Mouse (Mus musculus) monocyte, adult 5-6 weeks (primary cell): ENCODE measurements around the gene F12. TPM values are rescaled to one million over a fixed set of nuclear protein-coding genes. Genes with fewer than 3 reads are reported as not detected.
A peak's percentile ranks its signal among the peaks of the same experiment; 100 is the strongest.

Source experiments
- ATAC-seq: fragments of 153-309, 156-312 bp; replicated peaks from 2 replicates; pipeline ENCODE4 v1.8.0; 2017; ENCODE audit warnings: mild to moderate bottlenecking; ENCODE audit not compliant: low TSS enrichment, insufficient number of reproducible peaks, severe bottlenecking, poor library complexity, low FRiP score
- total RNA-seq: library from RNA; stranded (forward); fragments of 200-1000, 200-491, 200-594 nt; gene quantifications from 3 replicates; pipeline ENCODE4 v1.2.3, GENCODE M21; 2017

The F12 gene
- total RNA-seq, 1 experiment from 2014 or later, result 0.95 TPM

DNA sequence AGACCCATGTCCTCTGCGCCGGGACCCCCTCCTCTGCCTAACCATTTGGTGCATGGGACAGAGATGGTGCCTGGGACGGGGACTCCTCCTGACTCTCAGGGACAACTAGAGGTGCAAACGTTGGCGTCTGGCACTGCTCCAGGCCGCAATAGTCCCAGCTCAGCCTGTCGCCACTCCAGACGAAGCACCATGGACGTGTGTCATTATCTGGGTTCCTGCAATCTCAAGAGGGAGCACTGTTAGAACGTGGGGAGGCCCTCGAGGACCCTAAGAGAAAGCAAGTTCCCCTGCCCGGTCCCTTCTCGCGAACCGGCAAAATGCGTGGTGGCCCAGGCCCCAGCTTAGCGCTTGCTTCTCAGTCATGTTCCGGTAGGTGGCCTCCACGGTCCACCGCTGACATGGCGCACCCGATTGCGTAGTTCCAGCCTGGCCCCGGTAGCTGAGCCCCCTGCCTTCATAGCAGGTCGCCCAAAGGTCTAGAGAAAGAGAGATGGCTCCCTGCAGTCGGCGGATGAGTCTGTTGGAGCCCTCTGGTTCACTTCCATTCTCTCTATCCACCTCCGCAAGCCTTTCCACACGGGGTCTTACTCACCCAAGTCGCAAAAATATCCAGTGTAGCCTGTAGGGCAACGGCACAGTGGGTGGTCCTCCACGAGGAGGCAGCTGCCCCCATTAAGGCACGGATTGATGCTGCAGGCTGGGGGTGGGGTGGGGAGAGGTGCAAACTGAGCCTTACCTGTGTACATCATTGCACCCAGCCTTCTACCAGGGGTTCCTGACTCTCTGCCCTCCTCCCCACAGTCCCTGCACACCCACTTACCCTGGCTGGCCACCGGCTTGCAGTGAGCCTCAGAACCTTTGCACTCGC, 5.4 kb downstream of the F12 start:
- peak; percentile 67 for ATAC-seq

DNA sequence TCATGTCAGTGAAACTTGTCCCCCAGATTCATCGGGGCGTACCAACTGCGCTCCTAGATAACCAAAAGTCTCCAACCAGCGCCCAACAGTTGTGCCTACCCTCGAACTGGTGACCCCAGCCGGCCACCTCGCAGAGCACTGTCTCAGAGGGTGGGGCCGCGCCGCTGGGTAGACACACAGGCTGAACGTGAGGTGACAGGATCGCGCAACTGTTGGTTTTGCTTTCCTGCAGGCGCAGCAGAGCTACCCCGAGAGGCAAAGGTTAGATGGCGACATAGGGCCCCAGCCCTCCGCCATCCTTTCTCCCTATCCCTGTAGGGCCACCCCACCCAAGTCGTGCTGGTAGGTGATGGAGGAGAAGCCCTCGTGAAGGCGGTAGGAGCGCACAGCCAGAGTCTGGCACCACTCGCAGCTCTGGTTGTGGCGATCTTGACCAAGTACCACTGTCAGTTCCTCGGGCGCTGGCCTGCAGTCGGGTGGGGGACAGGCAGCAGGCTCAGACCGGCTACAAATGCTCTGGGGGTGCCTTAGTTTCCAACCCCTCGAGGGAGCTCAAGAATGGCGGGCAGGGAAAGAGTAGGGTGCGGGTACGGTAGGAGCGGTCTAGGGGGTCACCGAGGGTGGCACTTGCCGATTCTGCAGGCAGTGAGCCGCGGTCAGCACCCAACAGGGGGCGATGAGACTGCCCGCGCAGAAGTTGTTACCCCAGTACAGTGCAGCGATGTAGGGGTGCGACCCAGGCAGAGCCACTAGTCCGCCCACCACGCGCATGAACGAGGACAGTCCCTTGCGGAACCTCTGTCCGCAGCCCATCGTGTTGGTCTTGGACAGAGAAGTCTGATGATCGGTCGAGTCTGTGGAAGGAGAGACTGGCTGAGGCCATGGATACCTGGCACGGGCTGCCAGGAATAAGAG, 6.3 kb downstream of the F12 start:
- no peak for ATAC-seq

DNA sequence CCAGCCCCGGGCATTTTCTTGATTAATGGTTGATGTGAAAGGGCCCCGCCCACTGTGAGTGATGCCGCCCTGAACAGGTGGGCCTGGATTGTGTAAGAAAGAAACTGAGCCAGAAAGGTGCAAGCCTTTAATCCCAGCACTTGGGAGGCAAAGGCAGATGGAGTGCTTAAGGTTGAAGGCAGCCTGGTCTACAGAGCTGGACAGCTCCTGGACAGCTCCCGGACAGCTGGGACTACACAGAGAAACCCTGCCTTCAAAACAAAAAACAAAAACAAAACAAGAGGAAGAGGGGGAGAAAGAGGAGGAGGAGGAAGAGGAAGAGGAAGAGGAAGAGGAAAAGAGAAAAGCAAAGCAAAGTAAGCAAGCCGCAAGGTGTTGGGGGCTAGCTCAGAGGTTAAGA, 7.5 kb downstream of the F12 start:
- ATAC-seq, result no peak

DNA sequence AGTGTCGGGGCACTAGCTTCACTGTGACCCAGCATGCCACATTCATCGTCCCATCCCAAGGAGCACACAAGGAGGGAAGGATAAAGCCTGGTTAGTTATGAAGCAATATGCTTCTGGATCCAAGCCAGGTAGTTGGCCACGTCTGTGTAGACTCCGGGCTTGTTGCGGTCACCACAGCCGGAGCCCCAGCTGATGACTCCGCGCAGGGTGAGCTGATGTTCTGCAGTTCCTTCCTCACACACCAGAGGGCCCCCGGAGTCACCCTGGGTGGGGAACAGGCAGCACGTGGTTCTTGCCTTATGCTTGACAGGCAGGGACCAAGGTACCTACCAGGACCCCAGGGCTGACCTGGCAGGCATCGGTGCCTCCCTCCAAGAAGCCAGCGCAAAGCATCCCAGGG, 8.6 kb downstream of the F12 start:
- ATAC-seq, result peak; percentile 85

DNA sequence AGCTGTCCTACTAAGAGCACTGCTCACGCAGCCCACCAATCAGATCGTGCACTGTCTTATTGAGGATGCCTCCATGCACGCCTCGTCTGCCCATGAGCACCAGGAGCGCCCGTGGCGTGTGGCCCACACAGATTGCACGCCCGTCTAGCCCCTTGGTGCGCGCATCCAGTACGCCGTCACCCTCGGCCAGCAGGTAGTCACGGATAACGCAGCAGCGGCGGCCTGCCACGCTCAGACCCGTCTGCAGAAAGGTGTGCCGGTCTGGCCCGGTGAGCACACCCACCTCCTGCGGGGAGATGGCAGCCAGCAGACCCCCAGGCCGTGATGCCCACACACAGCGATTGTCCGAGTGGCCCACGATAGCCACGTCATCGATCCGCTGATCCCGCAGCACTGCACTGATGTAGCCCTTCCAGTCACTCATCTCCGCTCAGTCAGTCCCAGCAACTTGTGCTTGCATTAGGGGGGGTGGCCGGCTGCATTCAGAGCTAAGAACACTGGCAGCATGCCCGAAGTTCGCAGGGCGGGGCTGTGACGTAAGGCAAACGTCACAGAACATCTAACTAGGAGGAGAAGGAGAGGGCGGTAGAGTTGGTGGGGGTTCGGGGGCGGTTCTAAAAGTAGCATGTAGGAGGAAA, 11.7 kb downstream of the F12 start, which contains the start of gene Pfn3:
Gene Pfn3 (minus strand): TSS at position 490 of the 638 bp plus-strand sequence.
- ATAC-seq, result no peak

DNA sequence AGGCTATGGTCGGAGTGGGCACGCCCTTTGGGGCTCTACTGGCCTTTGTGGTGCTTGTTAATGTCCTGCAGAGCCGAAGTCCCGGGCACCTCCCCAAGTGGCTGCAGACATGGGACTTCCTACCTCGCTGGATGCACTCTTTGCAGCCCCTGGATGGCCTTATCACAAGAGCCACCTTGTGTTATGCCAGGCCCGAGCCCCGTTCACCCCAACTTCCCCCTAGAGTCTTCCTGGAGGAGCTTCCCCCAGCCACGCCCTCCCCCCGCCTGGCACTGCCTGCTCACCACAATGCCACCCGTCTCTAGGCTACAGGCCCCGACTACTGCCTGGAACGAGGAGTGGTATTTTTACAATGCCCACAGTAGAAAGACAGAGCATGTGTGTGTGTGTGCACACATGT, 13.3 kb downstream of the F12 start:
- peak; percentile 36; the same call in 1 of the 2 replicates for ATAC-seq

DNA sequence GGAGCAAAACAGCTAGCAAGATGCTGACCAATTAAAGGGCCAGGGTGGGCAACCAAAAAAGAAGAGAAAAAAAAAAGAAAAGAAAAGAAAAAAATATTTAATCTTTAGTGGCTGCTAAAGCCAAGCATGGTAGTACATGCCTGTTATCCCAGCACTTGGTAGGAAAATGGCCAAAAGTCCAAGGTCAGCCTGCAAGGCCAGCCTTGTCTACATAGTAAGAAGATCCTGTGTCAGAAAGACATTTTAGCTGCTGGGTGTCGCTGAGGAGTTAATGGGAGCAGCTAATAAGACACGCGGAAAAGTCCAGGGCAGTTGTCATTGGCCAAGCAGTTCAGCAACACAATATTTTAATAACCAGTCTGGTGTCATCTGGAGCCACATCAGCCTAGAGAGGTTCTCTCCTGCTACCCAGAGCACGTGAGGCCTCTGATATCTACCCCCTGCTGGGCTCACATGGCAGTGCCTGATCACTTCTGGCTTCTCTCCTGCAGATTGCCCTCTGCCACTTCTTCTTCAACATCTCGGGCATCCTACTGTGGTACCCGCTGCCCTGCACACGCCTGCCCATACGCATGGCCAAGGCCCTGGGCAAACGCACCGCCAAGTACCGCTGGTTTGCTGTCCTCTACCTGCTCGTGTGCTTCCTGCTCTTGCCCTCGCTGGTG, 13.8 kb downstream of the F12 start:
- ATAC-seq, result 0 out of 2 replicates have a peak, but pooled peaks have one; percentile 9

DNA sequence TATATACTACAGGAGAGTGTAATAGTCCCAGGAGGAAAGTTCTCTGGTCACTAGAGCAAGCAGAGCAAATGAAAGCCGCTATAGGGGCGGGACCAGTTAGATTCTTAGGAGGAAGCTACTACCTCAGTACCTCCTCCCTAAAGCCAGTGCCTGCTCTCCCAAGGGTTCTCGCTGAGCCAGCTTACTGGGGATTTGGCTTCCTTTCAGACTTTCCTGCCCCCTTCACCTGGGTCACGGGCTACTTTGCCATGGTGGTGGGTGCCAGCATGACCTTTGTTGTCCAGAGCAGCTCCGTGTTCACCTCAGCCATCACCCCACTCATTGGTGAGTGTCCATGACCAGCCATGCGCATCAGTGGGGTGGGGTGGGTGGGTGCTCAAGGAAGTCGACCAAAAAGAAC, 14.8 kb downstream of the F12 start:
- no peak for ATAC-seq

DNA sequence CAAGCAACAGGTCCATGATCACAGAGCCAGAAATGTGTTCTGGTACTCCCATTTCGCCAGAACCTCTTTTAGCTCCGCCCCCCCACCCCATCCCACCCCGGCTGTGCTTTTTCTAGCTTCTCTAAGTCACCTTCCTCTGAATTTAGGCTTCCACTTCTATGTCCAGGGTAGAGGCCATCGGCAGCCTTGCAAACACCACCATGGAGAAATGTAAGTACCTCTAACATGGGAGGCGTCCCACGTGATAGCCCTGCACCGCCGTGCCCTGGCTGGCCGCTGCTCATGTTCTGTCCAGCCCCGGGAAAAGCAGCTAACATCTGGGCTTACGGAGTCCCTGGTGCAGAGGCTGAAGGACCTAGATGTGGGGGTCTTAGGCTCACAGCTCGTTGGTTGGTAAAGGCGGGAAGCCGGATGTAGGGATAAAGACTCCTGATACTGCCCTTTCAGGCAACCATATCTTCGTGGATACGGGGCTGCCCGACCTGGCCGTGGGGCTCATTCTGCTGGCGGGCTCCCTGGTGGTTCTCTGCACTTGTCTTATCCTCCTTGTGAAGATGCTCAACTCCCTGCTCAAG, 18.0 kb downstream of the F12 start:
- no peak for ATAC-seq

DNA sequence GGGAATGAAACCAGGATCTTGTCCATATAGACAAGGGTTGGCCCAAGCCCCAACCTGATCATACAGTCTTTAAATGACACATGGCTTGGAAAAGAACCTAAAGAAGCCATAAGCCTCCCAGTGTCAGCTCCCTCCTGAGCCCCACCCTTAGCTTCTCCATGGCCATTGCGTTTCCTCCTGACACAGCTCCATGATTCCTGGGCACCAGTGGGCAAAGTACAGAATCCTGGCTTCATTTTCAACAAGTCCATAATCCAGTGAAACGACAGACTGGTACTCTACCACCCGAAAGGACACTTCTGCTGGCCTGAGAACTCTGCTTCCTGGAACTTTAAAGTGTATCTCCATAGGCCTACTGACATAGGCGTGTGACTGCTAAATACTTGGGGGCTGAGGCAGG, 19.3 kb downstream of the F12 start:
- no peak for ATAC-seq

DNA sequence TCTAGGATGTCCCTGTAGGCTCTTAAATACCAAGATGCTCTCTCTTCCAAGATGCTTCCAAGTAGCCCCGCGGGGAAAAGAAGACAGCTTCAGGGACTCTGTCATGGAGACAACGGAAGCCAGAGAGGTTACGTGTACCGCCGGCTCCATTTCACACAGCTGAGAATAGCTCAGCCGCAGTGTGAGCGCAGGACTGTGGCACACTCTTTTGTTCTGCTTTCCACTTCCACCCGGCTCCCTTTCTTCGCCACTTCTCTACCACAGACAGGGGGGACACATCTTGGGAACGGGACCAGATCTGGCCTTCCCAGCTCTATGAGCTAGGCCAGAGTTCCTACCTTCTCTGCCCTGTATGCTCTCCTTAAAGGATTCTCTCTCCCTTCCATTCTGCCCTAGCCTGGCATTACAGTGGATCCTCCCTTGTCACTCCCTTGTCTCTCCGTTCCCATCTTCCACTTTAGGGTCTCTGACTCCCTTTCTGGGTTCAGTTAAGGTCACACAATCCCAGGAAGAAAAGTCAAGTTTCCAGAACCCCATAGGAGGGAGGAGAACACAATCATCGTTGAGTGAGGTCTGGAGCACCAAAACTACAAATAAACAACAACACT, 20.7 kb downstream of the F12 start:
- peak; percentile 19; the same call in 1 of the 2 replicates for ATAC-seq

DNA sequence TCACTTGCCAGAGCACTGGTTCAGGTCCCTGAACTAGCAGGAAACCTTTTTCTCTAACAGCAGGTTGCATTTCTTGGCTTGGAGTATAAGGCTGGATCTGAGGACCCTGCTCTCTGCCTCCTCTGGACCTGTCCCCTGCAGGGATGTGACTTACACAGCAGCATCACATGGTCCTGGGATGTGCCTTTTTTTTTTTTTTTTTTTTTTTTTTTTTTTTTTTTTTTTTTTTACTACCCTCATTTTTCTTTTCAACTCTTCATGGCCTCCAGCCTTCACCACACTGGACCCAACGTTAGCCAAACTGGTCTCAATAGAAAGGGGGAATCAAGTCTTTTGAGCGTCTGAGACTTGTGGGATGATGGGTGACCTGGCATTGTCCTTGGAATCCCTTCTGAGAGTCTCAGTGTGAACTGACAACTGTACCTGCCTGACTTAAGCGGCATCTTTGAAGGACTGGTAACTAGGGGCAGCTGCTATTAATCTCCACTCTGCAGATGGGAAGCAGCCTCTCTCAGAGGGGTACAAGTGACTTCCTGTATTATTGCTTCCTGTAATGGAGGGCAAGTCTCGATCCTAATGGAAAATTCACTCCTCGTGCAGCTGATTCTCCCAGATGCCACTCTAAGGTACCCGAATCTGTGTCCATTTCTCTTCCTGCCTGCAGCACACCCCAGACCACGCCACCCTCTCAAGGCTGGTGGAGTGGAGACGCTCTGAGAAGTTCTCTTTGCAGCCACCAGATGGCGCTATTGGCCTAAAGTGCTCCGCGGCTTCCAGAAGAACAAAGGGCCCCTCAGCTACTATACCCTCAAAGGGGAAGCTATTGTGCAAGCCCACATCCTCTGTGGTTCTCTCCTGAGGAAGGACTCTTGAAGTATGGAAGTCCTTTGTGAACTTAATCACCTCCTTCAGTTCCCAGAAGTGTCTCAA, 21.5 kb downstream of the F12 start:
- peak; percentile 87 for ATAC-seq

DNA sequence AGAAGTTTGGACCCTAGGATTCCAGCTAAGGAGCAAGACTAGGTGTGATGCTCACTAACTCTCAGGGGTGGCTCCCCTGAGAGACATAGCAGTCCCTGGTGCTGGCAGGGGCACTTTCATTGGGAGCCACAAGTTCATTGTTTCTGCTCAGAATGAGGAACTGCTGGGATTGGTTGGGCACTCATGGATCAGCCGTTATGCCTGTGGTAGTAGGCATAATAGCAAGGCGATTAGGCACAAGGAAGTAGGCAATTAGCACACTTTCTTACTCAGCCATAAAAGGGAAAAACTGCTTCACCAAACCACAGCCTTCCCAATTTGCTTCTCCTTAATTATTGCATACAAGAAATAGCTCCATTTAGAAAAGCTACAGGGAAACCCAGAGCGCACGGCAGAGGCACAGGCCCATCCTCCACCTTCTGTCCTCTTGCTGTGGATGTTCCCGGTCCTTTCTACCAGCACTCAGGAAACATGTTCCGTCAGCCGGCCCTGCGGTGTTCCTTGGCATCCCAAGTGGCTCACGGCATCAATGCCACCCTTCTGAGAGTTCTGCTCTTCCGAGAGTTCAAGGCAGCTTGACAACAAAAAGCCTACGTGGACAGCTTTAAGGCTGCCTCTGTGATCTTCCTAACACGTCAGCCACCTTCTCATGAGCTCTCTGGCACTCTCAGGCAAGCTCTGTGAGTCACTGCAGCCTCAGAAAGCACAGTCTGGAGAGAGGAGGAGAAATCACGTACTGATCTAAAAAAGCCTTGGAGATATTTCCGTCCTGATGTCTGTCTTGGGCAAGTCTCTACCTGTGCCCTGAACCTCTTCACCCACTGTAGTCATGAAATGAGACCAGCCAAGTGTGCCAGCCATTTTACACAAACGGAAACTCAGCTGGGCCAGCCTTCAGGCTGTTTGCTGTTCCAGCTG, 22.4 kb downstream of the F12 start:
- no peak for ATAC-seq

DNA sequence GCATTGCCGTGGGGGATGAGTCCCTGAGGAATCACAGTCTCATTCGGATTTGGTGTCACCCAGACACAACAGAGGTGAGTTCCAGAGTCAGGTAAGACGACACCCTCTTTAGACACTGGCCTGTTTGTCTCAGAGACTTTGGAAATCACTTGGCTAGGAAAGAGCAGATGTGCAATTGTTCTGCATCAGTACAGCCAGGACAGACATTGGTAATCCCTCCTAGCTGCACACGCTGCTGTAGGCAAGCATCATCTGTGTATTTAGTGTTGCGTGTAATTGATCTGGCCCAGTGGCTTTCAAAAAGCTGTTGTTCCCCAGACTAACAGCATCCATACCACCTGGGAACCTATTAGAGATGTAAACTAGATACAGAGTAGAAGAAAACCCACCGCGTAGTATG, 23.3 kb downstream of the F12 start:
- ATAC-seq, result no peak

DNA sequence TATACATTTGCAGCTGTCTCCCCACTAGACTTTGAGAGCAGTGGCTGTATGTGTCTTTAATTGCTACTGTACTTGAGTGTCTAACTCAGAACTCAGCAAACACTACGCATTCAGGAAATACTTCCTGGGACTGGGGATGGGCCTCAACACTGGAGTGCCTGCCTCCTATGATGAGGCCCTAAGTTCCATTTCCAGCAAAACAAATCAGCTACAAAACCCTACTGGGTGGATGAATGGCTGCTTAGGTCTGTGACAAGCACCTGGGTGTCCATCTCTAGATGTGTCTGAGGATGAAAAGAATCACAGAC, 26.6 kb downstream of the F12 start:
- ATAC-seq, result no peak
